Comparison of ENCODE assay signal across 7 mouse cellular contexts in the genomic region with DNA sequence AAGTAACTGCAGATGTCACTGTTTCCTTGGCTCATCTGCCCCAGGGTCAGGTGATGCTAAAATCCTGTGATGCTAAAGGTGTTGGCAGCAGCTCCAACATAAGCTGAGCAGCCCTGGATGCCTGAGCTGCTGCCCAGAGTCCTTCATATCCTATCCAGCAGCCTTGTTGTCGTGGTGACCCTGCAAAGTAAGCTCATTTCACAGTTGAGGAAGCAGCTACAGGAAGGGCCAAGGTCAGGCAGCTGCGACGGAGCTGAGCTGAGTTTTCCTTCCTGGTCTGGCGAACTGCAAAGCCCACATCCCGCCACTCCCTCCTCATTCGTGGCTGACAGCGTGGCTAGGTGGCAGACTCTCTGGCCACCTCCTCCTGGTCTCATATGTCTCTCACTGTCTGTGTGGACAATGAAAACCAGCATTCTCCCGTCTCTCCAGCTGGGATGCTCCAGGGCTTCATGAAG. TPM values are rescaled to one million over a fixed set of nuclear protein-coding genes. Genes with fewer than 3 reads are reported as not detected.
DNase-seq lines count a peak whose midpoint lies in the region; ATAC-seq and TF ChIP-seq lines count a peak whose summit lies in the region.

No protein-coding gene starts in this region.

- no peak overlapping the region for H3K4me3 ChIP-seq in bone marrow macrophage, adult 2 months (ENCODE audit: insufficient read depth, low read length)
- H3K4me3 ChIP-seq in hindbrain, embryonic 16.5 days (ENCODE audit: low read length) = no peak overlapping the region
- H3K4me3 ChIP-seq in limb, embryonic 15.5 days = no peak overlapping the region
- no peak overlapping the region for H3K4me3 ChIP-seq in midbrain, embryonic 15.5 days

- 0 out of 2 replicates have a peak, but pooled peaks cover 2% of the 10 kb centered on the region for H3K36me3 ChIP-seq in hindbrain, embryonic 16.5 days (ENCODE audit: control insufficient read depth, insufficient read depth, low read length)
- H3K36me3 ChIP-seq in limb, embryonic 15.5 days = no peaks in the 10 kb centered on the region; the same call in 1 of the 2 replicates
- no peaks in the 10 kb centered on the region for H3K36me3 ChIP-seq in midbrain, embryonic 15.5 days (replicated peaks)

- 6% methylated on average over 8 of the region's 8 CpGs for WGBS in hindbrain, embryonic 16.5 days
- WGBS in limb, embryonic 15.5 days = 46% methylated on average over 8 of the region's 8 CpGs
- WGBS in midbrain, embryonic 15.5 days = 14% methylated on average over 8 of the region's 8 CpGs

- H3K27me3 ChIP-seq in Patski = no peaks in the 10 kb centered on the region
- no peaks in the 10 kb centered on the region for H3K27me3 ChIP-seq in hindbrain, embryonic 16.5 days (replicated peaks; ENCODE audit: control insufficient read depth, insufficient read depth, low read length)
- H3K27me3 ChIP-seq in limb, embryonic 15.5 days = no peaks in the 10 kb centered on the region
- no peaks in the 10 kb centered on the region for H3K27me3 ChIP-seq in midbrain, embryonic 15.5 days (replicated peaks)

- peak overlapping the region; percentile 69 for H3K27ac ChIP-seq in bone marrow macrophage, adult 2 months (ENCODE audit: insufficient read depth, low read depth, low read length)
- peak overlapping the region; percentile 51 for H3K27ac ChIP-seq in hindbrain, embryonic 16.5 days (ENCODE audit: low read depth, low read length)
- H3K27ac ChIP-seq in limb, embryonic 15.5 days = peak overlapping the region; percentile 71
- peak overlapping the region; percentile 42 for H3K27ac ChIP-seq in midbrain, embryonic 15.5 days

- H3K9ac ChIP-seq in hindbrain, embryonic 16.5 days (ENCODE audit: low read depth, low read length) = peak overlapping the region; percentile 20; the same call in 1 of the 2 replicates
- no peak overlapping the region for H3K9ac ChIP-seq in limb, embryonic 15.5 days
- H3K9ac ChIP-seq in midbrain, embryonic 15.5 days = no peak overlapping the region

- POLR2A ChIA-PET in Patski (lab: Charles Lee) = interaction anchor here (0.5 to 1.1 kb wide), 2 partner anchors 42 to 725 kb away, joined by 3 to 4 read pairs; no protein-coding TSS in a partner anchor

- H3K4me1 ChIP-seq in bone marrow macrophage, adult 2 months (ENCODE audit: control insufficient read depth, insufficient read depth, low read length) = peaks cover 33% of the 10 kb centered on the region
- peaks cover 17% of the 10 kb centered on the region for H3K4me1 ChIP-seq in hindbrain, embryonic 16.5 days (ENCODE audit: control insufficient read depth, insufficient read depth, low read depth, low read length)
- H3K4me1 ChIP-seq in limb, embryonic 15.5 days = peaks cover 32% of the 10 kb centered on the region
- H3K4me1 ChIP-seq in midbrain, embryonic 15.5 days = peaks cover 12% of the 10 kb centered on the region

- intact Hi-C loops in gastrocnemius, postnatal 14 days (cut with DNase I; ENCODE audit: low total_unique reads) = no loop called here

- no peaks in the 10 kb centered on the region for H3K9me3 ChIP-seq in hindbrain, embryonic 16.5 days (ENCODE audit: control insufficient read depth, low read length)
- no peaks in the 10 kb centered on the region for H3K9me3 ChIP-seq in limb, embryonic 15.5 days
- no peaks in the 10 kb centered on the region for H3K9me3 ChIP-seq in midbrain, embryonic 15.5 days

- CTCF ChIA-PET in Patski (lab: Charles Lee) = interaction anchor here (1.0 to 2.6 kb wide), 5 partner anchors 10 to 72 kb away, joined by 3 to 8 read pairs (median 5); no protein-coding TSS in a partner anchor

- DNase-seq in Patski (ENCODE audit: low read depth, low spot score) = peak; percentile 46
- peak; percentile 66 for DNase-seq in gastrocnemius, postnatal 14 days
- no peak for DNase-seq in c-Kit-positive CD71-positive TER-119-positive erythroid progenitor cells, embryonic 14.5 days (ENCODE audit: low spot score)

- in situ Hi-C loops in Patski (cut with MboI; ENCODE audit: low pct_unique_long_range_greater_than_20kb) = no loop called here

- no peak for TF ChIP-seq POLR2A in bone marrow macrophage, adult 2 months (IDR thresholded peaks at IDR 0.05; ENCODE audit: borderline replicate concordance, low read depth, low read length)

- peak; percentile 54 for ATAC-seq in Patski
- ATAC-seq in hindbrain, embryonic 16.5 days = peak; percentile 85
- ATAC-seq in limb, embryonic 15.5 days (ENCODE audit: insufficient number of reproducible peaks, low FRiP score, low TSS enrichment, low read depth) = no peak
- peak; percentile 71 for ATAC-seq in midbrain, embryonic 15.5 days (replicated peaks)

- no peak for TF ChIP-seq CTCF in Patski (IDR thresholded peaks at IDR 0.05)
- no peak for TF ChIP-seq CTCF in bone marrow macrophage, adult 2 months (IDR thresholded peaks at IDR 0.05; ENCODE audit: low read depth, low read length)

- no peak overlapping the region for H3K4me2 ChIP-seq in hindbrain, embryonic 16.5 days (ENCODE audit: low read length)
- H3K4me2 ChIP-seq in limb, embryonic 15.5 days = no peak overlapping the region
- H3K4me2 ChIP-seq in midbrain, embryonic 15.5 days = no peak overlapping the region

RNA-seq across cellular contexts. Expression of gene A930033H14Rik, which starts 41.5 kb away (rescaled TPM):
- 6.8 TPM for polyA plus RNA-seq in Patski (2021)
- polyA plus RNA-seq in bone marrow macrophage, adult 2 months (2012; ENCODE audit: insufficient read depth, insufficient read length, missing spikeins) = 1.8 and 2.0 TPM in 2 replicates
- total RNA-seq in gastrocnemius, postnatal 14 days (2021) = 1 to 10 TPM; 2.9 to 3.4 TPM
- polyA plus RNA-seq in hindbrain, embryonic 16.5 days (2015; fragmentation: Nextera tagmentation; extraction: Ambion mirVana) = 1.2 and 1.8 TPM in 2 replicates
- 3.0 and 3.1 TPM in 2 replicates for polyA plus RNA-seq in limb, embryonic 15.5 days (2015; fragmentation: Nextera tagmentation; extraction: Ambion mirVana)
- polyA plus RNA-seq in midbrain, embryonic 15.5 days (2015; fragmentation: Nextera tagmentation; extraction: Ambion mirVana) = 1.3 and 1.6 TPM in 2 replicates
